Mouse (Mus musculus): Measurements from ENCODE around the gene Zfp386. TPM values are rescaled to one million over a fixed set of nuclear protein-coding genes. Genes with fewer than 3 reads are reported as not detected.
"Not testable (repeated sequence)": the region's sequence is repeated elsewhere in the genome, so short reads cannot be mapped to it uniquely, and the experiment has no call there.

Zfp386 gene
- 10 to 100 TPM; 37.6 to 43.3 TPM for total RNA-seq (2021)
- long read RNA-seq, experiment 1, transcript Zfp386-201 (3 exons, 1,958 nt), result major isoform, 18 of 27 reads
- long read RNA-seq, experiment 1, partial matches to known transcripts, result 1 of 27 reads
- long read RNA-seq, experiment 1, other reads (novel, unspliced or antisense), result 6 of 27 reads
- long read RNA-seq, experiment 2, transcript Zfp386-201 (3 exons, 1,958 nt), result major isoform, 22 of 38 reads
- long read RNA-seq, experiment 2, partial matches to known transcripts, result 6 of 38 reads
- long read RNA-seq, experiment 2, other reads (novel, unspliced or antisense), result 9 of 38 reads

DNA sequence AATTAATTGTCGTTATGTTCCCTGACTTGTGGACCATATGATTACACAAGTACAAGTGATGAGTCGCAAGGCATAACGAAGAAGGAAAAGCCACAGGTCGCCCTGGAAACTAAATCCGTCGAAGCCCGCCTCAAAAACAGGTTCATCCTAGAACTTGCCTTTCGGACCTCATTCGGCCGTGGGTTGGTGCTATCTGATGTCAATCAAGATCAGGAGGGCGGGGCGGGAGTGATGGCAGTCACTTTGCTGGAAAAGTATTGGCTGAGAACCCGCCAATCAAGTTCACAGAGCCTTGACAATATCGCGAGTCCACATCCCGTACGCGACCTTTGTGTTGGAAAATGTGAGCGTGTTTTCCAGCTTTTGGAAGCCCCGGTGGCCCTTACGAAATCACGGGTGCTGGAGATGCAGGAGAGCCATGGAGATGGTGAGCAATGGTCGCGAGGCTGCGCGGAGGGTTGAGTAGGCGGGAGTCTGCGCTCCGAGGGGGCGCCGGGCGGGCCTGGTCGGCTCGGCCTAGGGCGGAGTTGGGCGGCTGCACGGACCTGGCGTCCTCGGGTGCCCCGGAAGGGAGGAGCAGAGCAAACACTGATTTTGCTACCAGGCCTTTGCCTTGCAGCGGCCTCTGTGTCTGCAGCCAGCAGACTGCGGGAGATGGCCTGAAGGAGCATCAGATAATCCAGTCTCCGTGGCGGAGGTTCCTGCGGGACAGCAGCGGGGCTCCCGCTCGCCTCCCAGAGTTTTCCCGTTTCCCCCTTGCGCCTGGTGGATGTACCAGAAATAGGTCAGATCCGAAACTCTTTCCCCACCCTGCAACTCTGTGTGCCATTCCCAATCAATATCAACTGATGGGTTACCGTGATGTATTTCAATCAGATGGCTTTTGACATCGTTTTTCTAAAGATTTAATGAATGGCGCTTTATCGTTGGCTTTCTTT is at the start of gene Zfp386:
Zfp386 (plus strand) TSS at position 285 of the 938 bp plus-strand sequence.
- DNase-seq (ENCODE audit: low spot score in 2 of 2), result peak; percentile 98 to 99

DNA sequence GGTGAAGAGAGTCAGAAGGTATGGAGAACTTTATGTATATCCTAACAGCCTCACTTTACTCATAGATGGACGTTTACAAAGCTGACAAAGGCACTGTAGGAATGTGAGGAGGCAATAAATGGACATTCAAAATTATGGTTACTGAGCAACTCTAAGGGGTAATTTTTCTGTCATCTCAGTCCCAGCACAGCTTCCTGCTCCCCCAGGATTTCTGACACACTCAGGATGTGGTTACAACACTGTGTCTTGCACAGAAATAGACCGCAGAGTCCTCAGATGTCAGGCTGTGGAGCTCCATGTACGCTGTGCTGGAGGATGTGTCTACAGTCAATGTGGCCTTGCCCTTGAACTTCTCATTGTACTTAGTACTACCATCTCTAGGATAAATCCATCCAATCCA is 47.7 kb upstream of the Zfp386 start:
- not testable (repeated sequence) for DNase-seq (ENCODE audit: low spot score in 2 of 2)

DNA sequence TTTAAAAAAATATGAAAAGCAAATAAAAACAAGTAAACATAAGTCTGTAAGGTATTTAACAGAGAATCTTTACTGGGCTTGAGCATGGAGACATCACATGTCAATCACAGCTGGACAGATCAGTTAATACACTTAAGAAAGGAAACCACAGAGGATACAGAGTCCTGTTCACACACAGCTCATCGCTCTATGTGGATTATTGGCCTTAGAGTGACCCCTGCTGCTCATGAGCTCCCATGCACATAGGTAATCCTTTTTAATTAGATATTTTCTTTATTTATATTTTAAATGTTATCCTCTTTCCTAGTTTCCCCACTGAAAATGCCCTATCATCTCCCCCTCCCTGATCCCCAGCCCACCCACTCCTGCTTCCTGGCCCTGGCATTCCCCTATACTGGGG is 44.6 kb upstream of the Zfp386 start:
- not testable (repeated sequence) for DNase-seq (ENCODE audit: low spot score in 2 of 2)

DNA sequence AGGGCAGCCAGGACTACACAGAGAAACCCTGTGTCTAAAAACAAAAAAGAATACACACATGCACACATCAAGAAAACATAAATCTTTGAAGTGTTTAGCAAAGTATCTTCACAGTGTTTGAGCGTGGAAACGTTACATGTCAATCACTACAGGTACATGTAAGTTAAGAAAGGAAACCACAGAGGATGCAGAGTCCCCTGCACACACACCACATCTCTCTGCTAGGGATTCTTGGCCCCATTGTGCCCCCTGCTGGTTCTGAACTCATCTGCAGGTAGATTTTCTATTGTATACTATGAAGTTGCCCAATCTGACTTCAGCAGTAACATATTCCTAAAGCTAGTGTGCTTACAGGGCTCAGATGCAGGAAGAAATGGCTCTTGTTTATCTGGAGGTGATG is 36.7 kb upstream of the Zfp386 start:
- no peak for DNase-seq (ENCODE audit: low spot score in 2 of 2)

DNA sequence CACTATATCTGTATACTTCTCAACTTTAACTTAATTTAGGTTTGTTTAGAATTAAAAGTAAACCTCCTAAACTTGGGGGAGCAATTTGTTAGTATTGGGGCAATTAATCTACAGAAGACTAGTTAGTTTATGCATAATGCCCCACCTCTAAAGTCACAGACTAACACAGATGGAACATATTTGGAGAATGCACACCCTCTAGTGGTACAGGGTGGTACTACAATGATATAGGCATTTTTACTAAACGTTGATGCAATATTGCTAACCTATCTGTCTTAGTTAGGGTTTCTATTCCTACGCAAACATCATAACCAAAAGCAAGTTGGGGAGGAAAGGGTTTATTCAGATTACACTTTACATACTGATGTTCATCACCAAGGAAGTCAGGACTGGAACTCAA is 19.4 kb upstream of the Zfp386 start:
- no peak for DNase-seq (ENCODE audit: low spot score in 2 of 2)

DNA sequence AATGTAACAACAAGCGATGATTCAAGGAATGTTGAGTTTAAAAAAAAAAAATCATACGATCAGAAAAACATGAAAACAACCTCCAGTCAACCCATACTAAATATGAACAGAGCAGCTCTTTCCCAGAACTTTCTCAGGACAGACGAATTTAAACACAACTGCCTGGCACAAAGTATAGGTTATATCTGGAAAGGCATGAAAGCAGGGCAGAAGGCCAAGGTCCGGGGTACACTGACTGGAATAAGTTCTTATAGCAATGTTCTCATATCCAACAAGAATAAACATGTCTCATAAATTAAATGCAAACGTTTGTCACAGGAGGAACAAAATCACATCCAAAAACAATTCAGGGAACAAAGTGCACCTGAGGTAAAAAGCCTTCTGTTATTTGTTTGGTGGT is 12.2 kb upstream of the Zfp386 start:
- no peak for DNase-seq (ENCODE audit: low spot score in 2 of 2)

DNA sequence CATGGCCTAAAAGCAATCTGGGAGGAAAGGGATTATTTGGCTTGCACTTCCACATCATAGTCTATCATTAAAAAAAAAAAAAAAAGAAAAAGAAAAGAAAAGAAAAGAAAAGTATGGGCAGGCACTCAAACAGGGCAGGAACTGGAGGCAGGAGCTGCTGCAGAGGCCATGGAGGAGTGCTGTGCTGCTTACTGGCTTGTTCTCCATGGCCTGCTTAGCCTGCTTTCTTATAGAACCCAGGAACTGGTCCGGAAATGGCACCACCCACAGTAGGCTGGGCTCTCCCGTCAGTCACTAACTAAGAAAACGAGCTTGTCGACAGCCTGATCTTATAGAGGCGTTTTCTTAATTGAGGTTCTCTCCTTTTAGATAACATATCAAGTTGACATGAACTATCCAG is 2.7 kb upstream of the Zfp386 start:
- DNase-seq (ENCODE audit: low spot score in 2 of 2), result no peak

DNA sequence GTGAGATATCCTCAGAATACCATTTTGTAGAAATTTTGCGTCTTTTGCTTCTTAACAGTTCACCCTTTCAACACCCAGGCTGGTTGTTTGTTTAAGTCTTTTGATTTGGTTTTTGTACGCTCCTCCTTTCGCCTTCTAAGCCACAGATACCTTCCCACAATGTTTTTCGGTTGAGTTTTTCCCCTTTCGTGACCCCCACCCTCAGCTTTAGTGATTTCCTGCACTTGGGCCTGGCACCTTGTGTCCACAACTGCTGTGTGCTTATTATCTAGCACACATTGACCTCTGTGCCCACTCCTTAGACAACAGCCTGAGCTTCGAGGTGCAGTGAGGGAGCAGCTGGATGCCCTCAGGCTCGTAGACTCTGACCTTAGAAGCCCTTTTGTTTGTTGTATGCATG is 1.2 kb downstream of the Zfp386 start:
- no peak for DNase-seq (ENCODE audit: low spot score in 2 of 2)

DNA sequence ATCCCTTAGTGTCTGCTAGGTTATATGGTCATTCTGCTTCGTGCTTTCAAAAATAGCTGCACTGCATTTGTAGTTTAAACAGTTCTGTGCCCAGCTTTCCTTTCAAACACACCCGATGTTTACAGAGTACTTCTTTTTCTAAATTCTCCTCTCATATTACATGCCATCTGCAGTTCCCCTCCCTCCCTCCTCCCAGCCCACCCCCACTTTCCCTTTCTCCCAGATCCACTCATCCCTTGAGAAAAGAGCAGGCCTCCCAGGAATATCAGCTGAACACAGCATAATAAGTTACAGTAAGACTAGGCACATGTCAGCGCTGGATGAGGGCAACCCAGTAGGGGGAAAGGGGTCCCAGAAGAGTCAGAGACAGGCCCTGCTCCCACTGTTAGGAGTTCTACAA is 1.7 kb downstream of the Zfp386 start:
- no peak for DNase-seq (ENCODE audit: low spot score in 2 of 2)

DNA sequence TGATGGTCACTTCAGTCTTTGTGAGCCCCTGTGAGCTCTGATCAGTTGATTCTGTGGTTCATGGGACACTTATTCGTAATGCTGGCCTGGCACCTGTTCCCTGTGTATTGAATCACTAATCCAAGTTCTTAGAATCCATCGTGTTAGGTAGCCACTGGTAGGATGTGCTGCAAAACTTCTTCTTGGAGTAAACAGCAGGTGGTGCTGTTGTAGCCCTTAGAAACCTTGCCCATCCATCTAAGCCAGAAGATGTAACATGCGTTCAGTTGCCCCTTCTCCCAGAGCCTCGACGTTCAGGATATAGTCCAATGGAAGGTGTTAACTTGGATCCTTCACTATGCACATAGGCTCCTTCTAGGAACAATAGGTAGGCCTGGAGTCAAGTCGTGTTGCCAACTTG is 2.2 kb downstream of the Zfp386 start:
- DNase-seq (ENCODE audit: low spot score in 2 of 2), result no peak

DNA sequence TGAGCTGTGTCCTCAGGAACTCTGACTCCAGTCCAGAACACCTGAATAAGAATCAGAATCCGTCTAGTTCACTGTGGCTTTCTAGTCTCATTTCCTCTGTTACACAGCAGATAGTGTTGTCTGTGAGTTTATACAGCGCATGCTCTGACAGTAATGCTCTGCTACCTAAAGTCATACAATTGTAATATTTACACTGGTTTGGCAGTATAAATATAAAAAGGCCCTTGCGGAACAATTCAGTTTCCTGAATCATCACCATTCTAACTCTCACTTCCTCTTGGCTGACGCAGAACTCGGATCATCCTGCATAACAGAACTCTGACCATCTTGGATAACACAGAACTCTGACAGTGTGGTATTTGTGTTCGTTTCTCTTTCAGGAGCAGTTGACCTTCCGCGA is 6.8 kb downstream of the Zfp386 start:
- DNase-seq (ENCODE audit: low spot score in 2 of 2), result no peak

DNA sequence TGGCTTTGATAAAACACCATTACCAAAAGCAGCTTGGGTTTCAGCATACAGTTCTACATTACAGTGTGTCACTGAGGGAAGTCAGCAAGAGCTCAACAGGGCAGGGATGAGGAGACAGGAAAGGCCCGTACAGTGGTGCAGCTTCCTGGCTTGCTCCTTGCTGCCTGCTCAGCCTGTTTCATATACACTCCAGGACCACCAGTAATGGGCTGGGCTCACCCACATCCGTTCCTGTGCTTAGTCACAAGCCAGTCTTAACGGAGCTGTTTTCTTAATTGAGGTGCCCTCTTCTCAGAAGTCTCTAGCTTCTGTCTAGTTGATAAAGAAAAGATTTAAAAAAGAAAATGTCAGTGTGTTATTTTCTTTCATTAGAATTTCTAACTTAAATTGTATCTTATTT is 8.6 kb downstream of the Zfp386 start:
- DNase-seq (ENCODE audit: low spot score in 2 of 2), result no peak

DNA sequence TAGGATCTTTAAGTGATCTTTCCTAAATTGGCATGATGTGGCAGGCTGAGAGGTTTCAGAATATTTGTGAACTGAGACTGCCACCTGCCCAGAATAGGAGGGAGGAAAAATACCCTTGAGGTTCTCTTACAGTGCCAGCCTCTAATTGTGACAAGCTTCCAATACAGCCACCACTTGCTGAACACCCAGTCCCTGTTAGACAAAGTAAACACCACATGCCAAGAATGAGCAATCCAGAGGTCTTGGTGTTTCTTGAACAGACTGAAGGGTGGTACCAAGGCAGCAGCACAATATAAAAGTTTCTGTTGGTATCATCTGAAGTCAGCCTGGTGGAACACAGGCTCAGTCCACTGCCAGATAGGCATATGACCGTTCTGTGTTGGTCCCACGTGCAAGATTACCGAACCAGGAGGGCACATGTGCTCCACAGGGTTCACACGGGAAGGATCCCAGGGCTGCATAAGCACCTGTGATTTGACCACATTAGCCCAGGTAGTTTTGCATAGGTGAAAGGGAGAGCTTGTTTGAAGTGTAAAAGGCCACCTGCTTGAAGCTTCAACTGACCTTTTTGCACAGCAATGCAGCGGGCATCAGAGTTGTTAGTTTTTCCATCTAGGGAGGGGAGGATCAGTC is 14.2 kb downstream of the Zfp386 start:
- DNase-seq (ENCODE audit: low spot score in 2 of 2), result no peak

DNA sequence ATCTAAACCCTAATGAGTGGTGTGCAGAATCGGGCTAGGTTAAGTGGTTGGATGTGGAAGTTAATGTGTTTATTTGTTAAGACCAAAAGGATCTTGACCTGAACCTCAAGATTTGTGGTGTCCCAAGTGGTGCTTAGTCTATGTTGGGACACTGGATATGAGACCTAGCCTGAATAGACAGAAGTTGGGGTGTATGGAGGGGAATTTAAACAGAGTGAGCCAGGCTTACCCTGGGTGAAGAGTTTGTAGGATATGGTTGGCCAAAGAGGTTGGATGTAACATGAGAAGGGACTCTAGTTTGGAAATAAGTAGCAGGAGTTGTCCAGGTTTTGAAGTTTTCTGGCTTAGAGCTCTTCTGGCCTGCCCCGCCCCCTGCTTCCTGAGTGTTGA is 14.7 kb downstream of the Zfp386 start:
- DNase-seq (ENCODE audit: low spot score in 2 of 2), result no peak

DNA sequence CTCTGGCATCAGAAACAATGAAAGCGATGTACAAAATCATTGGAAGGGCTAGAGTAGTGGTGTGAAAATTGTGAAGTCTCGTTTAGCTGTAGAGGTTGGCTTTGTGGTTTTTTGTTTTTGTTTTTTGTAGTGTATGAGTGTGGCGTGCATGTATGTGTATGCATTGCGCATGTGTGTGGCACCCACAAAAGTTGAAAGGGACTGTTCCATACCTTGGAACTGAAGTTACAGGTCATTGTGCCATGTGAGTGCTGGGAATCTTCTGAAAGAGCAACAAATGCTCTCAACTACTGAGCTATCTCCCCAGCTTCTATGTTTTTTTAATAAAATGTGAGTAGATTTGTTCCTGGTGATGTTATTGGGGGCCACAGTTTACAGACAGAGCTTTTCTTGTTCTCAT is 15.5 kb downstream of the Zfp386 start:
- no peak for DNase-seq (ENCODE audit: low spot score in 2 of 2)

DNA sequence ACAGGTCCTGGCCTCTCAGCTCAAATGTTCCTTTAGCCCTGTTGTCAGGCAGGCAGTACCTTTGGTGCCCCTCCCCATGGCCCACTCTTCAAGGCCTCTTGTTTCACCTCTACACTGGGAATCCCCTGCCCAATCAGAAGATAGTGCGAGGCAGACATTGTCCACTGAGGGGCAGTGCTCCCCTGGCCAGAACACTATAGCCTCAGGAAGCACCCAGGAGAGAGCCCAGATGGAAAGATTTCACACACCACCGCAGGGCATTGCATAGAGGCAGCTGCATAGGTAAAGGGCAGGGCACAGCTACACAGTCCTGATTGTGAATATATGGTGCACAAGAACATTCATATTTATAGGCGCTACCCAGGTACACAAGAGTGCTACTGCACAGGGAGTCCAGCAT is 23.5 kb downstream of the Zfp386 start:
- DNase-seq (ENCODE audit: low spot score in 2 of 2), result peak; percentile 22 to 55

DNA sequence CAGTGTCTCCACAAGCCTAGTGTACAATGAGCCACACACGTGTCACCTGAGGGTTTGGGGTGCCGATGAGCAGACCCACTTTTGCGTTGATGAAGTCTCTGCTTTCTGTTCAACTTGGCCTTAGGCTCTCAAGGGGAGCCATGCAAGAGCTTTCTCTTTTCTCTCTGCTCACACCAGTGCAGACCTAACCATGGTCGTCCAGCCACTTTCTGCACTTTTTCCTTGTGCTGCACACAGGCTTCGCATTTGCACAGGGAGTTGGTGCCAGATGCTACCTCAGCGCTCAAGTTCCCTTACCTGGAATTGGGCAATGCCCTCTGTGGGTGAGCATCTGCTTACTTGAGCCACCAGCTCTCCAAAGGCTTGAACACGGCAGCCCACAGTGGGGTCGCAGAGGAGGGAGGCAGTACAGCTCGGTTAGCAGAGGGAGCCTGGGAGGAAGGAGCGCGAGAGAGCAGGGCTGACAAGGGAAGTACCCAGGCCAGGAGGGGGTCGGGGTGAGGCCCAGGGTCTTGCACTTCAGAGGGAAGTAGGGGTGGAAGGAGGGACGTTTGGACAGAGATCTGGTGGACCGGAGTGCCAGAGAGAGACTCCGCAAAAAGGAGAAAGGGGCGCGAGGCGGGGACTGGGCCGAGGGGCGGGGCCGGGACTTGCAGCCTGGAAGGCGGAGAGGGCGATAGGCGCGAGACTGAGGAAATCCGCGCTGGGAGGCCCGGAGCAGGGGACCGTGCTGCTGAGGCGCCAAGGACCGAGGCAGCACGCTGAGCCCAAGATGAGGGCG is 29.7 kb downstream of the Zfp386 start, which contains the start of gene Vipr2:
Vipr2 (plus strand) TSS at position 653 of the 781 bp plus-strand sequence.
- no peak for DNase-seq (ENCODE audit: low spot score in 2 of 2)

DNA sequence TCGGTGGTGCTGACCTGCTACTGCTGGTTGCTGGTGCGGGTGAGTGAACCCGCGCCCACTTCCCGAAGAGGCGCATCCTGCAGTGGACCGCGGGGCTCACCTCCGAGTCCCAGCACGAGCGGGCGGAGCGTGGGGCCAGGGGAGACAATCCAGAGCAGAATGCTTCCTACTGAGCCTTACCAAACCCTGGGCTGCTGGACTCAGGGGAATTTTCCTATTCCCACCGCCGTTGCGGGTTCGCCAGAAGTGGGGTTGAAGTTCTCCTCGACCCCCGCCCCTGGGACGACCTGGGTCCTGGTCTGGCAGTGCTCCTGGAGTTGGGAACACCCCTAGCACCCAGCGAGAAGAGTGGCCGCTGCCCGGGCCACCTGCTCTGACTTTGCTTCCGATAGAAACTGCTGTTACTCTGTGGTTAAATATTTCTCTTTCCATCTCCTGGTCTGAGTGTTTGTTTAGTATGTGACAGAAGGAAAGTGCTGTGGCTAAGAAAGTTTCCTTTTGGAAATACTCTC is 30.4 kb downstream of the Zfp386 start:
- DNase-seq (ENCODE audit: low spot score in 2 of 2), result no peak

DNA sequence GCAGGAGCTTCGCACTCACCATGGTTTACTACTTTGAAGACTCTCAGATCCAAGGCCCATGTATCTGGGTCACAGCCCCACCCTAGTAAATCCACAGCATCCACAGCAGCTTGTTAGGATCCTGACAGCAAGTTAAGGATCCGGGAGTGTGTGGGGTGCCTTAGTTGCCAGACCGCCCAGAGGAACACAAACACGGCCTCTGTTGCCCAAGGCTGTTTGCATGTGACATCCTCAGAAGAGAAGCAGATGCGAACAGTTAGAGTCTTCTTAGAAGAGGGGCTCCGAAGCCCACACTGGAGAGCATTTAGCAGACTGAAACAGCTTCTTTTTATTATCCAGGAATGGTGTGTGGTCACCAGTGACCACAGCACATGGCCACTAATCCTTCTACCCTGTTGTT is 35.6 kb downstream of the Zfp386 start:
- DNase-seq (ENCODE audit: low spot score in 2 of 2), result no peak

DNA sequence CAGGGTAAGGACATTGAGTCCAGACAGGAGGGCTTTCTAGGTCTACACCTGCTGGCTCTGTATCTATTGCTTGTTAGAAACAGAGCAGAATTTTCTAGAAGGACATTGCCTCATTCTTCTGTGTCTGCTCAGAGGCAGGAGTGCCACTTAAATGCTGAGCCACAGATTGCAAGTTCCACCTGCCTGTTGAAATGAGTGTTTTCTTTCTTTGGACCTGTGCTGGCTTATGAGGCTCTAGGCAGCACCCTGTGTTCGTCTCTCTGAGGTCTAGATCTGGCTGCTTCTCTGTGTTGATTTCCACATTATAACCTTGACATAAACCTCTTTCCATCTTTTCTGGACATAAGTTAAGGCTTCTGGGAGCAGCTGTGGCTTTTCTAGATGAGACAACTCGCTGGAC is 36.8 kb downstream of the Zfp386 start:
- DNase-seq (ENCODE audit: low spot score in 2 of 2), result no peak

Measured in layer of hippocampus, postnatal 14 days (tissue).